Mouse (Mus musculus) small intestine, adult 2 months (tissue): ENCODE results near the gene Scai.
A peak's percentile ranks its signal among the peaks of the same experiment; 100 is the strongest.

ENCODE experiments used
- CTCF ChIP-seq: fragments of 200-500 bp; IDR thresholded peaks from 2 replicates; pipeline ENCODE4 v1.5.1; 2012; ENCODE audit warnings: low read depth, mild to moderate bottlenecking, control low read depth, inconsistent platforms, low read length, moderate library complexity, mixed read lengths; ENCODE audit not compliant: insufficient replicate concordance, insufficient read length; ENCODE audit errors: extremely low read depth
- POLR2A ChIP-seq: fragments of 200-500 bp; IDR thresholded peaks from 2 replicates; pipeline ENCODE4 v1.6.1; 2012; ENCODE audit warnings: low read depth, mild to moderate bottlenecking, control low read depth, inconsistent platforms, low read length, moderate library complexity

DNA sequence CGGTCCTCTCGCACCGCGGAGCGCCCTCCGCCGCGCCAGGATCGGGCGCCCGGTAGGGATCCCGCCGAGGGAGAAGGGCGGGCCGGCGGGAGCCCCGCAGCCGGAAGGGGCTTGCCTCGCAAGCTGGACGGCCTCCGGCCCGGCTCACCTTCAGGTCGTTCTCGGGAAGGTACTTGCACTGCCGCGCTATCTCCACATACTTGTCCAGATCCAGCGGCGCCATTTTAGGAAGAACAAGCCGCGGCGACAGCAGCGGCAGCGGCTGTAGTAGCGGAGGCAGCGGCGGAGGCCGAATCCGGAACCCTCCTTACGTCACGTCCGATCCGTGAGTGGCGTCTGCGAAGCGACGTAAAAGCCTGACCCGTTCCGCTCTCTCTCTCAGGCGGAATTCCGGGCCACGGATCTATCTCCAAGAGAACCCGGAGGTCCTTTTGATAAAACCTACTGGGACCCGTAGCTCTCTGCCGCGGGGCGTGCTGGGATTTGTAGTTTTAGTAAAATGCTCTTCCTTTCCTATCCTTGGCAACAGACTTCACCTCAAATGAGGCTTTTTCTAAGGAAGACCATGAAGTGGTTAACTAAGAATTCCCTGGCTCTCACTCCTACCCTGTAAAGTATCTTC is 35.6 kb upstream of the Scai start, which contains the start of gene Ppp6c:
- TF ChIP-seq CTCF (no peak), POLR2A (peak; percentile 80)
